Mouse (Mus musculus) liver, embryonic 14.5 days (tissue): ENCODE data around the gene Dcaf7.

ENCODE experiments used
- CTCF ChIP-seq: IDR thresholded peaks from 2 replicates; pipeline ENCODE4 v1.5.1; 2016; ENCODE audit warnings: antibody characterized with exemption, low read depth, control low read depth
- EP300 ChIP-seq: IDR thresholded peaks from 2 replicates; pipeline ENCODE4 v1.6.1; 2016; ENCODE audit warnings: antibody characterized with exemption, low read depth

GRCm38 (mm10) chr11:106027607-106028006 lies 9.1 kb upstream of the Dcaf7 start:
- TF ChIP-seq CTCF (no peak), EP300 (no peak)
